Mouse (Mus musculus) myocyte (in vitro differentiated cells): Measurements from ENCODE around the gene Cep44. TPM values are rescaled to one million over a fixed set of nuclear protein-coding genes. Genes with fewer than 3 reads are reported as not detected.

ENCODE experiments used
- H3K27me3 ChIP-seq: one replicate; pipeline ENCODE4 v1.6.1; 2011; ENCODE audit not compliant: control insufficient read depth, insufficient read depth, insufficient read length
- H3K36me3 ChIP-seq: one replicate; pipeline ENCODE4 v1.6.1; 2011; ENCODE audit not compliant: control insufficient read depth, insufficient read depth
- H3K4me2 ChIP-seq: one replicate; pipeline ENCODE4 v1.6.1; 2011; ENCODE audit warnings: low read depth, control low read depth
- H3K4me3 ChIP-seq: one replicate; pipeline ENCODE4 v1.5.1; 2011; ENCODE audit warnings: mild to moderate bottlenecking, control low read depth, moderate library complexity
- H3K79me2 ChIP-seq: one replicate; pipeline ENCODE4 v1.6.1; 2011; ENCODE audit not compliant: control insufficient read depth, insufficient read depth
- H3ac ChIP-seq: one replicate; pipeline ENCODE4 v1.6.1; 2011; ENCODE audit not compliant: control insufficient read depth, insufficient read length
- CEBPB ChIP-seq: IDR thresholded peaks from 2 replicates; pipeline ENCODE4 v1.6.1; 2011; ENCODE audit warnings: mild to moderate bottlenecking, moderate library complexity; ENCODE audit not compliant: poor library complexity, insufficient read depth, severe bottlenecking
- E2F4 ChIP-seq: IDR thresholded peaks from one replicate; pipeline ENCODE4 v1.6.1; 2011; ENCODE audit warnings: mild to moderate bottlenecking, control low read depth, moderate library complexity; ENCODE audit not compliant: insufficient read depth
- MAX ChIP-seq: IDR thresholded peaks from one replicate; pipeline ENCODE4 v1.6.1; 2011; ENCODE audit warnings: low read depth, mild to moderate bottlenecking, control low read depth
- MYOD1 ChIP-seq, 3 experiments: IDR thresholded peaks; one replicate each; pipeline ENCODE4 v1.6.1; 2011; ENCODE audit warnings: control low read depth in 2 of 3, low read depth in 2 of 3, mild to moderate bottlenecking in 2 of 3, moderate library complexity in 1 of 3; ENCODE audit not compliant: insufficient read length in 2 of 3, control insufficient read depth in 1 of 3
- MYOG ChIP-seq, 3 experiments: IDR thresholded peaks; one replicate each; pipeline ENCODE4 v1.6.1; 2011; ENCODE audit warnings: control low read depth in 2 of 3, low read depth in 2 of 3, mild to moderate bottlenecking in 2 of 3; ENCODE audit not compliant: insufficient read length in 2 of 3, control insufficient read depth in 1 of 3, insufficient read depth in 1 of 3
- POLR2A ChIP-seq: IDR thresholded peaks from one replicate; pipeline ENCODE4 v1.6.1; 2011; ENCODE audit warnings: low read depth, mild to moderate bottlenecking, control low read depth, moderate library complexity; ENCODE audit not compliant: insufficient read length
- POLR2AphosphoS2 ChIP-seq: IDR thresholded peaks from one replicate; pipeline ENCODE4 v1.6.1; 2011; ENCODE audit warnings: low read depth, control low read depth; ENCODE audit not compliant: insufficient read length
- REST ChIP-seq: IDR thresholded peaks from one replicate; pipeline ENCODE4 v1.6.1; 2011; ENCODE audit warnings: mild to moderate bottlenecking, control low read depth, moderate library complexity; ENCODE audit not compliant: insufficient read depth, insufficient read length
- SRF ChIP-seq: IDR thresholded peaks from one replicate; pipeline ENCODE4 v1.6.1; 2011; ENCODE audit warnings: low read depth; ENCODE audit not compliant: control insufficient read depth, insufficient read length
- TCF12 ChIP-seq: IDR thresholded peaks from one replicate; pipeline ENCODE4 v1.6.1; 2011; ENCODE audit warnings: mild to moderate bottlenecking, control low read depth; ENCODE audit not compliant: poor library complexity, insufficient read depth, severe bottlenecking
- TCF3 ChIP-seq: IDR thresholded peaks from one replicate; pipeline ENCODE4 v1.6.1; 2011; ENCODE audit warnings: low read depth, control low read depth; ENCODE audit not compliant: insufficient read length
- USF1 ChIP-seq: IDR thresholded peaks from one replicate; pipeline ENCODE4 v1.6.1; 2011; ENCODE audit warnings: low read depth, mild to moderate bottlenecking, control low read depth, moderate library complexity
- polyA plus RNA-seq: library from polyadenylated mRNA; unstranded; fragments of >200 nt; fragmentation: generic; extraction: Trizol; gene quantifications from one replicate; pipeline ENCODE4 v1.2.1, GENCODE M21; 2012; ENCODE audit warnings: missing spikeins

Cep44 gene
- polyA plus RNA-seq, 1 experiment: 14.9 TPM

DNA sequence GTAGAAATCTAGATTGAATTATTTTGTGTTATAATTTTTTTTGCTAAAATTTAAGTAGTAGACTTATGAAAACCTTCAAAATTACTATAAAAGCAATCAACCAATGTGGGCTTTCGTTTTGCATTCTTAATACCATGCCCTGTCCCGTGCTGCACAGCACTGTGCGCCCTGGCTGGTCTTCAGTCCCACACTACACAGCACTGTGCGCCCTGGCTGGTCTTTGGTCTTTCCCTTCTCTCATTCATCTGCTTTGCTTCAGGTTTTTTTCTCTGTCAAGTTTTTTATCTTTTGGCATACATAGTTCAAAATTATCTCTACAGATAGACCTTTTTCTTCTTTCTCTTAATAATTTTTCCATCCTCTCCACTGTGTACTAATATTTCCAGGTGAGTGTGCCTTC lies 30.1 kb upstream of the Cep44 start:
- no peak overlapping the region for H3ac ChIP-seq
- no peak overlapping the region for H3K4me3 ChIP-seq
- TF ChIP-seq POLR2AphosphoS2: no peak
- TF ChIP-seq CEBPB: no peak
- no peak for TF ChIP-seq POLR2A
- TF ChIP-seq MYOD1 (IDR thresholded peaks at IDR 0.05; ENCODE audit: control insufficient read depth in 1 of 3, insufficient read length in 2 of 3, low read depth in 2 of 3): no peak
- no peak for TF ChIP-seq TCF12
- TF ChIP-seq TCF3: no peak
- TF ChIP-seq USF1: no peak
- TF ChIP-seq REST: no peak
- no peak for TF ChIP-seq SRF
- no peak for TF ChIP-seq MAX
- no peak for TF ChIP-seq MYOG (IDR thresholded peaks at IDR 0.05; ENCODE audit: control insufficient read depth in 1 of 3, insufficient read depth in 1 of 3, insufficient read length in 2 of 3, low read depth in 2 of 3)
- no peak for TF ChIP-seq E2F4
- H3K4me2 ChIP-seq: no peak overlapping the region
- H3K79me2 ChIP-seq: no peaks in the 10 kb centered on the region
- H3K27me3 ChIP-seq: no peaks in the 10 kb centered on the region
- no peaks in the 10 kb centered on the region for H3K36me3 ChIP-seq

DNA sequence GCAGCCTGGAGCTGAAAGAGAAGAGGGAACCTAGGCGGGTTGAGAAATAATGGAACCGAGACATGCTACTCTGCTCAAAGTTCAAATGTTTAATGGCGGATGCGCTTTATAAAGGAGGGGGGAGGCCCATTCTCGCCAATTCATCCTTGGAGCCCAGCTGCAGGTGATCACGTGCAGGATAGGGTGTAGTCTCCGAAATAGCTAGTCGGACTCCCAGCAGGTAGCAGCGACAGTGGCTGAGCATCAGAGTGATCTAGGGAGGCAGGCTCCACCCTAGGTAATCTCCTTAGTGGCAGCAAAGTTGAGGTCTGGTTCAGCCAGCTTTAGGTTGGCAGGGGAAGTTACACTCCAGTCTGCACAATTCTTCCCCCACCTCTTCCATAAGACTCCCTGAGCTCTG lies 16.0 kb upstream of the Cep44 start:
- no peak for TF ChIP-seq E2F4
- TF ChIP-seq SRF: no peak
- no peak for TF ChIP-seq CEBPB
- H3K36me3 ChIP-seq: peaks cover 5% of the 10 kb centered on the region

DNA sequence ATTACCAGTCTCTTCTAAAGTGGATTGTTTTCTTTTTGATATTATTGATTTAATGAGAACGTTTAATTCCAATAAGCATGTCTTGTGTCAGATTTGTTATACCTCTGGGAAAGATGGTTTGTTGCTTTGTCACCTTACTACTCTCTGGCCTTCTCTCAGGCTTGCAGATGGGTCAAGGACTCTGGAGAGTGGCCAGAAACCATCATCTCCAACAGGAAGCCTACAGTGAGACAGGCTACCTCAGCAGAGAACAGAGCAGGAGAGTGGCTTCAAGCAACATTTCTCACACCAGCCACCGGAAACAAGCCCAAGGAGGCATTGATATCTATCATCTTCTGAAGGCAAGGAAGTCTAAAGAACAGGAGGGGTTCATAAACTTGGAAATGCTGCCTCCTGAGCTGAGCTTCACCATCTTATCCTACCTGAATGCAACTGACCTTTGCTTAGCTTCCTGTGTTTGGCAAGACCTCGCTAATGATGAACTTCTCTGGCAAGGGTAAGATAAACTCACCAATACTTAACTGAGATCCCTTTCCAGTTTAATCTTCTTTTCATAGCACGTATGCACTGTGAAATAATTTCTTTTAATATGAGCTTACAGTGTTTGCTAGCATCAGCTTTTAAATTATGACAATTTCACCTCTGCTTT lies 13.7 kb upstream of the Cep44 start:
- Histone ChIP-seq H3K79me2 (no peaks in the 10 kb centered on the region), H3K4me2 (no peak overlapping the region), H3K27me3 (no peaks in the 10 kb centered on the region), H3ac (no peak overlapping the region), H3K36me3 (peaks cover 5% of the 10 kb centered on the region), H3K4me3 (no peak overlapping the region)
- TF ChIP-seq POLR2AphosphoS2: no peak

More for the DNA sequence above, 16.0 kb upstream of the Cep44 start:
- Histone ChIP-seq H3K27me3 (no peaks in the 10 kb centered on the region), H3K79me2 (no peaks in the 10 kb centered on the region), H3ac (no peak overlapping the region), H3K4me3 (no peak overlapping the region), H3K4me2 (no peak overlapping the region)

DNA sequence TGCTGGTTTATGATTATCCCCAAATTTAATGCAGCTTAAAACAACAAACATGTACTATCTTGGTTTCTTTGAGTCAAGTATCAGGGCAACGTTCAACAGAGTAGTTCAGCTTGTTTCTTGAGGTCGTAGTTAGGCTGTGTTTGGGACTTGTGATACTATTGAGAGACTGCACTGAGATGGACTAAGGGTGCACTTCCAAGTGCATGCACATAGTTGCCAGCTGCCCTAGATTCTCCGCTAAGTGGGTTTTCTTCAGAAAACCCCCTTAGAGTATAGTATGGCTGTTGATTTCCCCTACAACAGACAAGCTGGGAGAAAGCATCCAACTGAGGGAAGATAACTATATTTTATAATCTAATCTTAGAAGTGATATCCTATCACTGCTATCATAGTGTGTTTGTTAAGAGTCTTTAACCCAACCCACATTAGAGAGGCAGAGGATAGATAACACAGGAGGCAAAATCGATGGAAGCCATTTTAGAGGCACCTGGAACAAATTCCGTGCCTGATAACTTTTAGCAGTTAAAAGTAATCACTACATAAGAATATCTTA lies 1.8 kb upstream of the Cep44 start:
- Histone ChIP-seq H3K4me3 (peak overlapping the region; percentile 98), H3K4me2 (peak overlapping the region; percentile 98), H3K79me2 (peaks cover 33% of the 10 kb centered on the region), H3K27me3 (no peaks in the 10 kb centered on the region), H3ac (no peak overlapping the region), H3K36me3 (no peaks in the 10 kb centered on the region)
- TF ChIP-seq TCF12 (no peak), SRF (no peak), POLR2A (no peak), REST (no peak), E2F4 (no peak)

DNA sequence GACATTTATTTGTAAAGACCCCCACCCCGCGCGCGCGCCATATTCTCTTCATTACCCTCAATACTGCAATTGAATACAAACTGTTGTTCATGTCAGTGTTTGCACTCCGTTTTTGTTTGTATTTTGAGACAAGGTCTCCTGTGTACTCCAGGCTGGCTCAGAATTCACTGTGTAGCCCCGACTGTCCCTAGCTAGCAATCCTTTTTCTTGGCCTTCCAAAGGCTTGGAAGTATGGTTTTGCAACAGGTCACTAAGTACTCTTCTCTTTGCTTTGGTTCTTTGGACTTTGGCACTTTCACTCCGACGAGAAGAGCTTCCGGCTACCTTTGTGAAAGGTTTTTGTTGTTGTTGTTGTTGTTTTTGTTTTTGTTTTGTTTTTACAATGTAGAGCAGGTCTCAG lies 1.2 kb upstream of the Cep44 start:
- Histone ChIP-seq H3K4me3 (peak overlapping the region; percentile 98), H3K27me3 (no peaks in the 10 kb centered on the region), H3K79me2 (peaks cover 31% of the 10 kb centered on the region), H3K4me2 (peak overlapping the region; percentile 98), H3K36me3 (no peaks in the 10 kb centered on the region), H3ac (peak overlapping the region; percentile 87)
- no peak for TF ChIP-seq POLR2A
- no peak for TF ChIP-seq USF1
- TF ChIP-seq CEBPB: no peak
- no peak for TF ChIP-seq SRF
- no peak for TF ChIP-seq REST
- no peak for TF ChIP-seq TCF3
- no peak for TF ChIP-seq MYOD1 (IDR thresholded peaks at IDR 0.05; ENCODE audit: control insufficient read depth in 1 of 3, insufficient read length in 2 of 3, low read depth in 2 of 3)
- no peak for TF ChIP-seq TCF12
